Mouse (Mus musculus): Measurements from ENCODE around the gene Akap9. TPM values are rescaled to one million over a fixed set of nuclear protein-coding genes. Genes with fewer than 3 reads are reported as not detected.
"Not testable (repeated sequence)": the region's sequence is repeated elsewhere in the genome, so short reads cannot be mapped to it uniquely, and the experiment has no call there.

Akap9 gene
- total and polyA plus RNA-seq, 2 experiments from 2014 or later: 41.6 to 225 TPM

DNA sequence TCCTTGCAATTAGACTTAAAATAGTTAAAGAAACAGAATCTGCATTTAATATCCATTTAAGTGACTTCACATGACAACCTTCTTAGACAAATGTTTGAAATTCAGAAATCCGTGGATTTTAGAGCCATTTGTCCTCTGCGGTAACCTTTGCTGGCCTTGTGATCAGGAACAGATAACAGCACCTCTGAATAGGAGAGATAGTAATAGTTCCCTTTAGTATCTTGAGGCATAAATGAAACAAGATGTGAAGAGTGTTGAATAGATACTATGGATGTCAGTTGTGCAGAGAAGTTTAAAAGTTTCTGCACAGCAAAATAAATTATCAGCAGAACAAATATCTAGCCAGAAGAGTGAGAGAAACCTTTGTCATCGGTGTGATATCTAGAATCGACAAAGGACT, 50.0 kb downstream of the Akap9 start:
- Histone ChIP-seq H3K9me3 (ENCODE audit: low read length) (no peaks in the 10 kb centered on the region), H3K4me3 (ENCODE audit: low read length) (no peak overlapping the region), H3K36me3 (ENCODE audit: insufficient read depth, low read length) (peaks cover 37% of the 10 kb centered on the region), H3K4me1 (ENCODE audit: insufficient read depth, low read length) (no peaks in the 10 kb centered on the region), H3K27ac (no peak overlapping the region), H3K4me2 (ENCODE audit: low read depth, low read length) (no peak overlapping the region), H3K27me3 (ENCODE audit: insufficient read depth, low read length) (no peaks in the 10 kb centered on the region), H3K9ac (replicated peaks; ENCODE audit: low read length) (no peak overlapping the region)
- no peak for DNase-seq (ENCODE audit: low spot score)
- no peak for TF ChIP-seq CTCF (IDR thresholded peaks at IDR 0.05; ENCODE audit: low read depth)
- no peak for ATAC-seq
- 96% methylated on average over 4 of the region's 4 CpGs for WGBS

GRCm38 (mm10) chr5:3989608-3990007, 61.8 kb downstream of the Akap9 start:
- no peak overlapping the region for H3K9ac ChIP-seq (replicated peaks; ENCODE audit: low read length)
- no peaks in the 10 kb centered on the region for H3K27me3 ChIP-seq (ENCODE audit: insufficient read depth, low read length)
- no peak overlapping the region for H3K27ac ChIP-seq
- no peaks in the 10 kb centered on the region for H3K9me3 ChIP-seq (ENCODE audit: low read length)
- peaks cover 28% of the 10 kb centered on the region for H3K36me3 ChIP-seq (ENCODE audit: insufficient read depth, low read length)
- DNase-seq (ENCODE audit: low spot score): no peak
- no peaks in the 10 kb centered on the region for H3K4me1 ChIP-seq (ENCODE audit: insufficient read depth, low read length)
- no peak for ATAC-seq
- WGBS: 92% methylated on average over 1 of the region's 1 CpGs
- TF ChIP-seq CTCF (IDR thresholded peaks at IDR 0.05; ENCODE audit: low read depth): no peak
- H3K4me3 ChIP-seq (ENCODE audit: low read length): no peak overlapping the region
- no peak overlapping the region for H3K4me2 ChIP-seq (ENCODE audit: low read depth, low read length)

GRCm38 (mm10) chr5:3990499-3990898, 62.6 kb downstream of the Akap9 start:
- WGBS: 96% methylated on average over 1 of the region's 1 CpGs
- H3K27me3 ChIP-seq (ENCODE audit: insufficient read depth, low read length): no peaks in the 10 kb centered on the region
- H3K4me1 ChIP-seq (ENCODE audit: insufficient read depth, low read length): no peaks in the 10 kb centered on the region
- ATAC-seq (no peak), DNase-seq (ENCODE audit: low spot score) (no peak)
- H3K4me3 ChIP-seq (ENCODE audit: low read length): no peak overlapping the region
- H3K36me3 ChIP-seq (ENCODE audit: insufficient read depth, low read length): peaks cover 28% of the 10 kb centered on the region
- no peak overlapping the region for H3K9ac ChIP-seq (replicated peaks; ENCODE audit: low read length)
- TF ChIP-seq CTCF (IDR thresholded peaks at IDR 0.05; ENCODE audit: low read depth): no peak
- no peak overlapping the region for H3K4me2 ChIP-seq (ENCODE audit: low read depth, low read length)
- H3K9me3 ChIP-seq (ENCODE audit: low read length): no peaks in the 10 kb centered on the region
- no peak overlapping the region for H3K27ac ChIP-seq

DNA sequence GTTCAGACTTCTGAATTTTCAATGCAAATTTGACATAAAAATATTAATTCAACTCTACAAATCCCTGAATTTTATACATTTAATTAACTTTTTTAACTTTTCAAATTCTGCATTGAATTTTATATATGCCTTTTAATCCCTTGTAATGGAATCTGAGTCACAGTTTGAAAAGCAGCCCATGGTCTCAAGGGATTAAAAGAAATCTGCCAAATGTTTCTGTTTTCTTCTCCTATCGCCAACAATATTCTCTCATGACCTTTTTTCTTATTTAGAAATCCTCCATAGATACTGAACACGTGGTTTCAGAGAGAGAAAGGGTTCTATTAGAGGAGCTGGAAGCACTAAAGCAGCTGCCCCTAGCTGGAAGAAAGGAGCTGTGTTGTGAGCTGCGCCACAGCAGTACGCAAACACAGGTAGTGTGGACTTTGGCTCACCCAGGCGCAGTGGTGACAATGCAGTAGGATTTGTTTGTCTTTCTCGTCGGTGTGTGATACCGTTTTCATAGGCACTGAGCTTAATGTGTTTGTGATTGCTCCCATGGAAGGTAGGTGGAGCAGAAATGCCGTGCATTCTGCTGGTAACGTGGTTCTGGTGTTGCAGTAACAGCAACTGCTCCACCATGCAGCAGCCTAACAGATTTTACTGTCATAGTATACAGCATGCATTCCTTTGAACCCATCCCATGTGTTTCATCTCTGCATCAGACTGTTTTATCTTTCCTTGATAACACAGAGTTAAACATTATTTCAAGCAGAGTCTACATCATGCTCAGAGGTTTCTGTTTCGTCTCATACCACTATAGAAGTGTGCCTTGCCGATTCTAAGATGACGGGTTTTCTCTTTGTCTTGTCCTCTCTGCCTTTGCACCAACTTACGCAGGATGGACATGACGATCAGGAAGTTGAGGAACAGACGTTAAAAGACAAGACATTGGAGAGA, 76.9 kb downstream of the Akap9 start:
- no peak overlapping the region for H3K4me2 ChIP-seq (ENCODE audit: low read depth, low read length)
- no peak for TF ChIP-seq CTCF (IDR thresholded peaks at IDR 0.05; ENCODE audit: low read depth)
- no peaks in the 10 kb centered on the region for H3K9me3 ChIP-seq (ENCODE audit: low read length)
- DNase-seq (ENCODE audit: low spot score) (no peak), ATAC-seq (no peak)
- H3K36me3 ChIP-seq (ENCODE audit: insufficient read depth, low read length): peaks cover 28% of the 10 kb centered on the region
- no peaks in the 10 kb centered on the region for H3K4me1 ChIP-seq (ENCODE audit: insufficient read depth, low read length)
- no peak overlapping the region for H3K4me3 ChIP-seq (ENCODE audit: low read length)
- H3K27me3 ChIP-seq (ENCODE audit: insufficient read depth, low read length): no peaks in the 10 kb centered on the region
- no peak overlapping the region for H3K27ac ChIP-seq
- WGBS: 92% methylated on average over 16 of the region's 16 CpGs
- H3K9ac ChIP-seq (replicated peaks; ENCODE audit: low read length): no peak overlapping the region

GRCm38 (mm10) chr5:4006606-4007005, 78.8 kb downstream of the Akap9 start:
- no peak for TF ChIP-seq CTCF (IDR thresholded peaks at IDR 0.05; ENCODE audit: low read depth)
- 88% methylated on average over 3 of the region's 3 CpGs for WGBS
- Histone ChIP-seq H3K4me3 (ENCODE audit: low read length) (no peak overlapping the region), H3K36me3 (ENCODE audit: insufficient read depth, low read length) (peaks cover 40% of the 10 kb centered on the region), H3K27ac (no peak overlapping the region), H3K4me1 (ENCODE audit: insufficient read depth, low read length) (no peaks in the 10 kb centered on the region), H3K9ac (replicated peaks; ENCODE audit: low read length) (no peak overlapping the region), H3K27me3 (ENCODE audit: insufficient read depth, low read length) (no peaks in the 10 kb centered on the region), H3K4me2 (ENCODE audit: low read depth, low read length) (no peak overlapping the region), H3K9me3 (ENCODE audit: low read length) (no peaks in the 10 kb centered on the region)
- no peak for ATAC-seq
- no peak for DNase-seq (ENCODE audit: low spot score)

DNA sequence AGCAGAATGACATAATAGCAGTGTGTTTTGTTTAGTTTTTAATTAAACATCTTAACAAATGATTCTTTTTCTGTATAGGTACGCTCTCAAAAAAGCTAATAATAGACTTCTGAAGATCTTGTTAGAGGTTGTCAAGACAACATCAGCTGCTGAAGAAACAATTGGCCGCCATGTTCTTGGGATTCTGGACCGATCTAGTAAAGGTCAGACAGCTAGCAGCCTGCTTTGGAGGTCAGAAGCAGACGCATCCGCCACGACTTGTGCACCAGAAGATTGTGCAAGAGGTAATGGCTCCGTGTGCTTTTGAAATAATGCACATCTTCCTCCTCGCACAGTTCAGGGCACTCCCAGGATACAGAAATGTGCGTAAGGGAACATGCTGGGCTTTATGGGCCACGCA, 80.4 kb downstream of the Akap9 start:
- H3K27ac ChIP-seq: no peak overlapping the region
- H3K9me3 ChIP-seq (ENCODE audit: low read length): no peaks in the 10 kb centered on the region
- no peak for TF ChIP-seq CTCF (IDR thresholded peaks at IDR 0.05; ENCODE audit: low read depth)
- H3K27me3 ChIP-seq (ENCODE audit: insufficient read depth, low read length): no peaks in the 10 kb centered on the region
- no peak overlapping the region for H3K9ac ChIP-seq (replicated peaks; ENCODE audit: low read length)
- ATAC-seq (no peak), DNase-seq (ENCODE audit: low spot score) (no peak)
- H3K4me1 ChIP-seq (ENCODE audit: insufficient read depth, low read length): no peaks in the 10 kb centered on the region
- WGBS: 87% methylated on average over 10 of the region's 10 CpGs
- H3K36me3 ChIP-seq (ENCODE audit: insufficient read depth, low read length): peaks cover 51% of the 10 kb centered on the region
- no peak overlapping the region for H3K4me2 ChIP-seq (ENCODE audit: low read depth, low read length)
- no peak overlapping the region for H3K4me3 ChIP-seq (ENCODE audit: low read length)

DNA sequence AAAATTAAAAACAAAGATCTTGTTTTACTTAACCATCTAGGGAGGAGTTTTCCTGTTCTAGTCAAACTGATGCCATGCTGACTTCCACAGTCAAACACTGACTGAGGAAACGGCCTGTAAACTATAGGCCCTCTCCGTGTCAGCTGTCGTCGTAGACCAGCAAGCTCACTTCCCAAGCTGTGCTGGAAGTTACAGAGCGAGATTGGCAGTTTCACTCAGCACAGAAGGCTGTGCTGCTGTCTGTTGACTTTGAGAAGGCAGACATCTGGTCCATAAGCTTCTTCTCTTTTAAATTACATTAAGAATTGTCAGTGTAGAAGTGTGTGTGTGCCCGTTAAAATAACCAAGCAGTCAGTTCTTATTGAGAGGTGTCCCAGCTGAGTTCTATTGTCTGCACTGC, 81.7 kb downstream of the Akap9 start:
- no peaks in the 10 kb centered on the region for H3K4me1 ChIP-seq (ENCODE audit: insufficient read depth, low read length)
- peaks cover 56% of the 10 kb centered on the region for H3K36me3 ChIP-seq (ENCODE audit: insufficient read depth, low read length)
- no peaks in the 10 kb centered on the region for H3K9me3 ChIP-seq (ENCODE audit: low read length)
- WGBS: 80% methylated on average over 6 of the region's 6 CpGs
- H3K4me3 ChIP-seq (ENCODE audit: low read length): no peak overlapping the region
- H3K27ac ChIP-seq: no peak overlapping the region
- no peaks in the 10 kb centered on the region for H3K27me3 ChIP-seq (ENCODE audit: insufficient read depth, low read length)
- H3K9ac ChIP-seq (replicated peaks; ENCODE audit: low read length): no peak overlapping the region
- DNase-seq (ENCODE audit: low spot score): no peak
- ATAC-seq: no peak
- no peak for TF ChIP-seq CTCF (IDR thresholded peaks at IDR 0.05; ENCODE audit: low read depth)
- no peak overlapping the region for H3K4me2 ChIP-seq (ENCODE audit: low read depth, low read length)

- not testable (repeated sequence) for H3K27me3 ChIP-seq (ENCODE audit: insufficient read depth, low read length); H3K4me2 ChIP-seq (ENCODE audit: low read depth, low read length); H3K9me3 ChIP-seq (ENCODE audit: low read length); H3K9ac ChIP-seq (replicated peaks; ENCODE audit: low read length); H3K4me3 ChIP-seq (ENCODE audit: low read length); H3K4me1 ChIP-seq (ENCODE audit: insufficient read depth, low read length); H3K27ac ChIP-seq; ATAC-seq; DNase-seq (ENCODE audit: low spot score)
- WGBS: 86% methylated on average over 1 of the region's 1 CpGs
- H3K36me3 ChIP-seq (ENCODE audit: insufficient read depth, low read length): peaks cover 22% of the 10 kb centered on the region
Measured at GRCm38 (mm10) chr5:4017646-4018045, 89.8 kb downstream of the Akap9 start.

All from hindbrain, postnatal 0 days (tissue).